Mouse (Mus musculus) CD4-positive helper T cell, adult 2 months (primary cell): ENCODE results near the gene Tac4.

Experiments used
- DNase-seq: peaks from one replicate; pipeline ENCODE4 v3.0.0-alpha.2; 2012; ENCODE audit warnings: low read depth, missing footprints, low spot score

Gene Tac4

DNA sequence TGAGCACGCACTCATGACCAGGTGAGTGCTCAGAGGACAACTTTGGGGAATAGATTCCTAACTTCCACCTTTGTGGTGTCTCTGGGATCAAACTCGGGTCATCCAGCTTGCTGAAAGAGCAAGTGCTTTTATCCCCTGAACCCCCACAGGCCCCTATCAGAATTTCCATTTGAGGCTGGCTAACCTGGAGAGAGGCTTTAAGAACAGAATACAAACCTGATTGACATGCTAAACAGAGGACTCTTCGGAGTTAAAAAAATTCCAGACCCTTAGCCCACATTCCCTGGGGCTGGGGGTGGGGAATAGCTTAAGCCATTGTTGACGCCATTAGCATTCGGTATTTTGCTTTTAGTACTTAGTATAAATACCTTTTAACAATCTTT, 50.1 kb downstream of the Tac4 start:
- no peak for DNase-seq

DNA sequence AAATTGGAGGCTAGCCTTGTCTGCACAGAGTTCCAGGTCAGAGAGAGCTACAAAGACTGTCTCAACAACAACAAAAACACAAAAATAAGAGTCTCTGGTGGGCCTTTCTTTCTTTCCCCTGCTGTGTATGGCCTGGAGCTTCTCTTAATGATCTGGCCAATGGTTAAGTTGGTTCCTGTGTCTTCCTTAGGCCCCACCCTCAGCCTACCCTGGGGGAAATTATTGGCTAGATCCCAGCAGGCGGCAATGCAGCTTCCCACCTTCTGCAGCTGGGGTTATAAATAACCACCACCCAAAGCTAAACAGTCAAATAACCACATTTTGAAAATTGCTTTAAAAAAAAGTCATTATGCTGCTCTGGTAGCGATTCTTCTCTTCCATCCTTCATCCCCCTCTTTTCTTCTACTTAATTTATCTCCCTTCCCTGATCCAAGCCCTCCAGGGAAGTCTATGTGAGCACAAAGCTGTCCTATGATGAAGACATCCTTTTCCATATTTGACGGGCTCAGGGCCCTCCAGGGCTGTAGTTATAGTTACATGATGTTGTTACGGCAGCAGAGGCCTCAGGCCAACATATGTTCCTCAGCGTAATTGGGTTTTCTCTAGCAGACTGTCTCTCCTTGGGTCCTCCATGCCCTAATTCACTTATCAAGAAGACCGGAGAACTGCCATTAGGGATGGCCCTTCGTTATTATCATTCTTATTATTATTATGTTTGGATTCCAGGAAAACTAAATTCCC, 54.1 kb downstream of the Tac4 start:
- no peak for DNase-seq

GRCm38 (mm10) chr11:95318116-95318515, 56.8 kb downstream of the Tac4 start:
- DNase-seq = no peak
